Mouse (Mus musculus): Measurements from ENCODE around the gene Mum1. TPM values are rescaled to one million over a fixed set of nuclear protein-coding genes. Genes with fewer than 3 reads are reported as not detected.
"Not testable (repeated sequence)": the region's sequence is repeated elsewhere in the genome, so short reads cannot be mapped to it uniquely, and the experiment has no call there.

Gene Mum1
- total RNA-seq, 2 experiments from 2014 or later, result 39.4 to 41.5 TPM

- intact Hi-C loops (cut with DNase I), result no loop called here
- no peak for DNase-seq (ENCODE audit: low spot score in 2 of 2)
These were observed 22.2 kb upstream of the Mum1 start for GRCm38 (mm10) chr10:80204055-80204454.

GRCm38 (mm10) chr10:80207201-80207600 is 19.0 kb upstream of the Mum1 start:
- DNase-seq (ENCODE audit: low spot score in 2 of 2), result no peak

GRCm38 (mm10) chr10:80207676-80208075 is 18.6 kb upstream of the Mum1 start:
- intact Hi-C loops (cut with DNase I), result no loop called here

More at GRCm38 (mm10) chr10:80207201-80207600, 19.0 kb upstream of the Mum1 start:
- intact Hi-C loops (cut with DNase I), result no loop called here

GRCm38 (mm10) chr10:80208248-80208647 is 18.0 kb upstream of the Mum1 start:
- intact Hi-C loops (cut with DNase I), result no loop called here
- no peak for DNase-seq (ENCODE audit: low spot score in 2 of 2)

More at GRCm38 (mm10) chr10:80207676-80208075, 18.6 kb upstream of the Mum1 start:
- no peak for DNase-seq (ENCODE audit: low spot score in 2 of 2)

GRCm38 (mm10) chr10:80208841-80209371 is 17.3 kb upstream of the Mum1 start:
- intact Hi-C loops (cut with DNase I), result no loop called here
- peak in 1 of 2 experiments; percentile 60 for DNase-seq (ENCODE audit: low spot score in 2 of 2)

GRCm38 (mm10) chr10:80211547-80212103 is 14.6 kb upstream of the Mum1 start:
- intact Hi-C loops (cut with DNase I); DNase-seq (ENCODE audit: low spot score in 2 of 2): not testable (repeated sequence)

- DNase-seq (ENCODE audit: low spot score in 2 of 2), result no peak
- intact Hi-C loops (cut with DNase I), result no loop called here
These were observed 11.0 kb upstream of the Mum1 start for GRCm38 (mm10) chr10:80215048-80215772.

- intact Hi-C loops (cut with DNase I), result no loop called here
These were observed 5.6 kb upstream of the Mum1 start for GRCm38 (mm10) chr10:80220676-80221075.

GRCm38 (mm10) chr10:80223137-80223536 is 3.1 kb upstream of the Mum1 start:
- intact Hi-C loops (cut with DNase I); DNase-seq (ENCODE audit: low spot score in 2 of 2): not testable (repeated sequence)

More at GRCm38 (mm10) chr10:80220676-80221075, 5.6 kb upstream of the Mum1 start:
- DNase-seq (ENCODE audit: low spot score in 2 of 2), result no peak

- DNase-seq (ENCODE audit: low spot score in 2 of 2), result no peak
- intact Hi-C loops (cut with DNase I), result no loop called here
These were observed 191 bp upstream of the Mum1 start for GRCm38 (mm10) chr10:80226071-80226415.

GRCm38 (mm10) chr10:80227166-80227539 is 919 bp downstream of the Mum1 start:
- no peak for DNase-seq (ENCODE audit: low spot score in 2 of 2)
- intact Hi-C loops (cut with DNase I), result no loop called here

GRCm38 (mm10) chr10:80227877-80228775 is 1.9 kb downstream of the Mum1 start:
- intact Hi-C loops (cut with DNase I), result no loop called here
- DNase-seq (ENCODE audit: low spot score in 2 of 2), result no peak

GRCm38 (mm10) chr10:80236145-80236825 is 10.1 kb downstream of the Mum1 start:
- intact Hi-C loops (cut with DNase I), result no loop called here
- DNase-seq (ENCODE audit: low spot score in 2 of 2), result no peak

GRCm38 (mm10) chr10:80237020-80237419 is 10.8 kb downstream of the Mum1 start:
- DNase-seq (ENCODE audit: low spot score in 2 of 2), result no peak
- intact Hi-C loops (cut with DNase I), result no loop called here

GRCm38 (mm10) chr10:80238306-80238705 is 12.1 kb downstream of the Mum1 start:
- intact Hi-C loops (cut with DNase I), result no loop called here
- no peak for DNase-seq (ENCODE audit: low spot score in 2 of 2)

- intact Hi-C loops (cut with DNase I), result no loop called here
- no peak for DNase-seq (ENCODE audit: low spot score in 2 of 2)
These were observed 13.6 kb downstream of the Mum1 start for GRCm38 (mm10) chr10:80239791-80240190.

- no peak for DNase-seq (ENCODE audit: low spot score in 2 of 2)
- intact Hi-C loops (cut with DNase I), result no loop called here
These were observed 15.9 kb downstream of the Mum1 start for GRCm38 (mm10) chr10:80242088-80242487.

GRCm38 (mm10) chr10:80242607-80243006 is 16.4 kb downstream of the Mum1 start:
- intact Hi-C loops (cut with DNase I), result no loop called here
- no peak for DNase-seq (ENCODE audit: low spot score in 2 of 2)

GRCm38 (mm10) chr10:80244791-80245399 is 18.7 kb downstream of the Mum1 start:
- intact Hi-C loops (cut with DNase I), result loop anchor here (1.0 to 5.0 kb wide), 2 partner anchors 48 to 70 kb away; no protein-coding TSS in a partner anchor
- DNase-seq (ENCODE audit: low spot score in 2 of 2), result peak; percentile 39 to 66
